Mouse (Mus musculus) heart, adult 2 months (tissue): Measurements from ENCODE around the gene Fosl1.

Source experiments
- CTCF ChIP-seq: fragments of 200-600 bp; IDR thresholded peaks from 2 replicates; pipeline ENCODE4 v1.8.1; 2022; ENCODE audit warnings: antibody characterized with exemption, mild to moderate bottlenecking, moderate library complexity
- POLR2A ChIP-seq: fragments of 200-500 bp; IDR thresholded peaks from 2 replicates; pipeline ENCODE4 v1.6.1; 2011; ENCODE audit warnings: mild to moderate bottlenecking, low read depth, low read length, control low read depth; ENCODE audit not compliant: insufficient read depth

- TF ChIP-seq POLR2A (peak; percentile 87), CTCF (no peak)
Measured at GRCm38 (mm10) chr19:5460465-5460911, 13.1 kb downstream of the Fosl1 start, which contains the start of gene Fibp.
